Mouse (Mus musculus) neural tube, embryonic 14.5 days (tissue): Measurements from ENCODE around the gene Slc2a13. TPM values are rescaled to one million over a fixed set of nuclear protein-coding genes. Genes with fewer than 3 reads are reported as not detected.

Experiments
- ATAC-seq: fragments of 200-750 bp; cut with Nextera tagmentation; 2 replicates; pipeline ENCODE4 v1.8.0; 2017; ENCODE audit warnings: low read depth, mild to moderate bottlenecking, moderate TSS enrichment, moderate library complexity
- H3K27ac ChIP-seq: fragments of 300-500 bp; sonication (generic); 2 replicates; pipeline ENCODE4 v1.5.1; 2014; ENCODE audit warnings: low read depth, mild to moderate bottlenecking, control low read depth, low read length, moderate library complexity, mixed read lengths
- H3K27me3 ChIP-seq: fragments of 300-500 bp; sonication (generic); 2 replicates; pipeline ENCODE4 v1.6.1; 2014; ENCODE audit warnings: low read length; ENCODE audit not compliant: control insufficient read depth, insufficient read depth
- H3K36me3 ChIP-seq: fragments of 300-500 bp; sonication (generic); 2 replicates; pipeline ENCODE4 v1.6.1; 2014; ENCODE audit warnings: low read length, mixed read lengths; ENCODE audit not compliant: control insufficient read depth, insufficient read depth
- H3K4me1 ChIP-seq: fragments of 300-500 bp; sonication (generic); 2 replicates; pipeline ENCODE4 v1.6.1; 2014; ENCODE audit warnings: low read length; ENCODE audit not compliant: control insufficient read depth, insufficient read depth
- H3K4me2 ChIP-seq: fragments of 300-500 bp; sonication (generic); 2 replicates; pipeline ENCODE4 v1.6.1; 2014; ENCODE audit warnings: mild to moderate bottlenecking, low read depth, low read length, control low read depth
- H3K4me3 ChIP-seq: fragments of 300-500 bp; sonication (generic); 2 replicates; pipeline ENCODE4 v1.5.1; 2014; ENCODE audit warnings: low read depth, low read length, control low read depth, mixed read lengths
- H3K9ac ChIP-seq: fragments of 300-500 bp; sonication (generic); replicated peaks from 2 replicates; pipeline ENCODE4 v1.6.1; 2014; ENCODE audit warnings: low read depth, mild to moderate bottlenecking, control low read depth, low read length, mixed read lengths
- H3K9me3 ChIP-seq: fragments of 300-500 bp; sonication (generic); 2 replicates; pipeline ENCODE4 v1.6.1; 2016; ENCODE audit warnings: low read length; ENCODE audit not compliant: control insufficient read depth
- WGBS: fragments of 180-500 bp; shearing (Covaris S2); extraction: QIAGEN DNeasy Blood & Tissue Kit; methylation state at CpG from one replicate; pipeline ENCODE4 v1.1.7; 2014; 5-methylcytosine and 5-hydroxymethylcytosine counted together
- polyA plus RNA-seq: library from polyadenylated mRNA; unstranded; fragments of >200 nt; fragmentation: Nextera tagmentation; extraction: Ambion mirVana; gene quantifications from 2 replicates; pipeline ENCODE4 v1.2.1, GENCODE M21; 2014

Gene Slc2a13
- polyA plus RNA-seq, 1 experiment from 2014 or later = 8.8 TPM

GRCm38 (mm10) chr15:91327748-91328147, 245.3 kb downstream of the Slc2a13 start:
- no peaks in the 10 kb centered on the region for H3K4me1 ChIP-seq
- no peak overlapping the region for H3K4me3 ChIP-seq
- no peaks in the 10 kb centered on the region for H3K27me3 ChIP-seq
- no peak overlapping the region for H3K4me2 ChIP-seq
- H3K36me3 ChIP-seq = no peaks in the 10 kb centered on the region
- no peaks in the 10 kb centered on the region for H3K9me3 ChIP-seq
- H3K27ac ChIP-seq = no peak overlapping the region
- WGBS = 71% methylated on average over 3 of the region's 3 CpGs
- ATAC-seq = no peak
- H3K9ac ChIP-seq = no peak overlapping the region

GRCm38 (mm10) chr15:91327023-91327422, 246.0 kb downstream of the Slc2a13 start:
- no peaks in the 10 kb centered on the region for H3K9me3 ChIP-seq
- H3K4me2 ChIP-seq = no peak overlapping the region
- no peak overlapping the region for H3K4me3 ChIP-seq
- WGBS = 79% methylated on average over 4 of the region's 4 CpGs
- H3K4me1 ChIP-seq = no peaks in the 10 kb centered on the region
- H3K27ac ChIP-seq = no peak overlapping the region
- H3K9ac ChIP-seq = no peak overlapping the region
- H3K27me3 ChIP-seq = no peaks in the 10 kb centered on the region
- H3K36me3 ChIP-seq = no peaks in the 10 kb centered on the region
- no peak for ATAC-seq

GRCm38 (mm10) chr15:91319376-91319775, 253.7 kb downstream of the Slc2a13 start:
- no peak for ATAC-seq
- Histone ChIP-seq H3K27me3 (no peaks in the 10 kb centered on the region), H3K9me3 (no peaks in the 10 kb centered on the region), H3K27ac (no peak overlapping the region), H3K4me1 (peaks cover 4% of the 10 kb centered on the region; the same call in 1 of the 2 replicates), H3K4me2 (no peak overlapping the region), H3K4me3 (no peak overlapping the region), H3K36me3 (no peaks in the 10 kb centered on the region), H3K9ac (no peak overlapping the region)
- 67% methylated on average over 3 of the region's 3 CpGs for WGBS

GRCm38 (mm10) chr15:91316964-91317363, 256.1 kb downstream of the Slc2a13 start:
- ATAC-seq = no peak
- H3K36me3 ChIP-seq = no peaks in the 10 kb centered on the region
- no peaks in the 10 kb centered on the region for H3K27me3 ChIP-seq
- H3K4me3 ChIP-seq = no peak overlapping the region
- no peak overlapping the region for H3K9ac ChIP-seq
- H3K4me2 ChIP-seq = no peak overlapping the region
- H3K27ac ChIP-seq = no peak overlapping the region
- H3K9me3 ChIP-seq = no peaks in the 10 kb centered on the region
- H3K4me1 ChIP-seq = peaks cover 4% of the 10 kb centered on the region; the same call in 1 of the 2 replicates
- 71% methylated on average over 4 of the region's 4 CpGs for WGBS

GRCm38 (mm10) chr15:91314402-91315318, 258.4 kb downstream of the Slc2a13 start:
- WGBS = 67% methylated on average over 19 of the region's 19 CpGs
- Histone ChIP-seq H3K4me3 (no peak overlapping the region), H3K36me3 (no peaks in the 10 kb centered on the region), H3K27ac (no peak overlapping the region), H3K27me3 (no peaks in the 10 kb centered on the region), H3K9ac (no peak overlapping the region), H3K9me3 (no peaks in the 10 kb centered on the region), H3K4me2 (no peak overlapping the region), H3K4me1 (peaks cover 4% of the 10 kb centered on the region; the same call in 1 of the 2 replicates)
- ATAC-seq = no peak

GRCm38 (mm10) chr15:91304296-91304852, 268.7 kb downstream of the Slc2a13 start:
- no peak overlapping the region for H3K27ac ChIP-seq
- ATAC-seq = no peak
- H3K9me3 ChIP-seq = no peaks in the 10 kb centered on the region
- H3K9ac ChIP-seq = no peak overlapping the region
- H3K4me2 ChIP-seq = no peak overlapping the region
- 49% methylated on average over 7 of the region's 7 CpGs for WGBS
- H3K4me3 ChIP-seq = no peak overlapping the region
- H3K4me1 ChIP-seq = no peaks in the 10 kb centered on the region
- no peaks in the 10 kb centered on the region for H3K36me3 ChIP-seq
- H3K27me3 ChIP-seq = no peaks in the 10 kb centered on the region

GRCm38 (mm10) chr15:91301366-91301765, 271.7 kb downstream of the Slc2a13 start:
- no peaks in the 10 kb centered on the region for H3K36me3 ChIP-seq
- no peak overlapping the region for H3K4me2 ChIP-seq
- H3K27me3 ChIP-seq = no peaks in the 10 kb centered on the region
- no peak overlapping the region for H3K4me3 ChIP-seq
- H3K27ac ChIP-seq = no peak overlapping the region
- H3K9ac ChIP-seq = no peak overlapping the region
- WGBS = 14% methylated on average over 3 of the region's 3 CpGs
- no peaks in the 10 kb centered on the region for H3K9me3 ChIP-seq
- no peak for ATAC-seq
- H3K4me1 ChIP-seq = no peaks in the 10 kb centered on the region

GRCm38 (mm10) chr15:91299319-91299835, 273.7 kb downstream of the Slc2a13 start:
- H3K27me3 ChIP-seq = no peaks in the 10 kb centered on the region
- H3K4me1 ChIP-seq = no peaks in the 10 kb centered on the region
- WGBS = 88% methylated on average over 11 of the region's 11 CpGs
- no peak overlapping the region for H3K9ac ChIP-seq
- ATAC-seq = no peak
- no peaks in the 10 kb centered on the region for H3K9me3 ChIP-seq
- no peak overlapping the region for H3K4me3 ChIP-seq
- no peaks in the 10 kb centered on the region for H3K36me3 ChIP-seq
- no peak overlapping the region for H3K27ac ChIP-seq
- no peak overlapping the region for H3K4me2 ChIP-seq

- Histone ChIP-seq H3K9ac (no peak overlapping the region), H3K27ac (no peak overlapping the region), H3K36me3 (no peaks in the 10 kb centered on the region), H3K9me3 (no peaks in the 10 kb centered on the region), H3K4me2 (no peak overlapping the region), H3K4me1 (no peaks in the 10 kb centered on the region), H3K27me3 (no peaks in the 10 kb centered on the region), H3K4me3 (no peak overlapping the region)
- WGBS = 84% methylated on average over 3 of the region's 3 CpGs
- no peak for ATAC-seq
Measured at GRCm38 (mm10) chr15:91283418-91283817, 289.6 kb downstream of the Slc2a13 start.
